Mouse (Mus musculus): ENCODE results near the gene A630095N17Rik.

The A630095N17Rik gene

GRCm38 (mm10) chr1:75244836-75245235 lies 12.9 kb upstream of the A630095N17Rik start:
- in situ Hi-C loops (cut with MboI; ENCODE audit: unreplicated experiment in 2 of 2) = loop anchor here in 1 of 2 experiments (25.0 kb wide), 1 partner anchor 458 kb away; the partner anchor contains the start of gene Wnt10a

DNA sequence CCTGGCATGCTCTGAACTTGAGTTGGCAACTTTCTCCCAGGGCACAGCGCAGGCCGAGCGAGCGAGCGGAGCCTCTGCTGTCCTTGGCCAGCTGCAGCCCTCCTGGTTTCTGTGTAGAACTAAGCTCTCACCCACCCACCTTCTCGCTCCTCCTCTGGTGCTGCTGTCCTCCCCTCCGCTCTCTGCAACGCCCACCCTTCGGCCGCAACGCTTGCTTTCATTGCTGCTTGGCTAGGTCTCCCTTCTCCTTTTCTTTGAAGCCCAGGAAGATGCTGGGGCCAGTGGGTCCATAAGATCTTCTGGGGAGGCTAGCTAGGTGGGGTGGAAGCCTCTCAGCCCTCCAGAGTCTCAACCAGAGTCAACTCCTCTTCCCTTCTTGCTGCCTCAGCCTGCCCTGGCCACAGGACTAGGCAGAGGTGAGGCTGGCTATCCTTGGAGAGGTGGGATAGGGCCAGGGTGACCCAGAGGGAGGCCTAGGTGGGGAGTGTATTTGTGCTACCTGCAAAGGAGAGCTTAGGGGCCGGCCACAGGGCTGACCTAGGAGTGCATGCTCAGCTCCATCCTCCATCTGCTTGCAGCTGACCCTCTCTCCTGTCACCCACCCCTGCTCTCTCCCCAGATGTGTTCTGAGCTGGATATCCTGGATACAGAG lies 12.4 kb upstream of the A630095N17Rik start:
- in situ Hi-C loops (cut with MboI; ENCODE audit: unreplicated experiment in 2 of 2) = loop anchor here in 1 of 2 experiments (25.0 kb wide), 1 partner anchor 457 kb away; the partner anchor contains the start of gene Wnt10a

DNA sequence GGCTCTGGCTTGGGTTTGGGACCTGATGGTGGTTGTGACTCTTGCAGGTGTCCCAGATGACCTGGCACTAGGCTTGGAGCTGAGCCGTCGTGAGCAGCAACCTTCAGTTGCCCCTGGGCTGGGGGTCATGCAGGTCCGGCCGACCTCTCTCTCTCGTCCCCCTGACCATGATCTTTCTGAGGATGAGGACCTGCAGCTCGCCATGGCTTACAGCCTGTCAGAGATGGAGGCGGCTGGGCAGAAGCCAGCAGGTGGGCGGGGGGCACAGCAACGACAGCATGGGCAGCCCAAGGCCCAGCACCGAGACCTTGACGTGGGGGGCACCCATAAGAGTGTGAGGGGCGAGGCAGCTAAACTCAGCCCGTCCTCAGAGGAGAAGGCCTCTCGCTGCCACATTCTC lies 11.5 kb upstream of the A630095N17Rik start:
- in situ Hi-C loops (cut with MboI; ENCODE audit: unreplicated experiment in 2 of 2) = loop anchor here in 1 of 2 experiments (25.0 kb wide), 1 partner anchor 456 kb away; the partner anchor contains the start of gene Wnt10a

GRCm38 (mm10) chr1:75239591-75239990 lies 7.7 kb upstream of the A630095N17Rik start:
- in situ Hi-C loops (cut with MboI; ENCODE audit: unreplicated experiment in 2 of 2) = loop anchor here in 1 of 2 experiments (25.0 kb wide), 1 partner anchor 452 kb away; the partner anchor contains the start of gene Wnt10a

- in situ Hi-C loops (cut with MboI; ENCODE audit: unreplicated experiment in 2 of 2) = loop anchor here in 1 of 2 experiments (25.0 kb wide), 1 partner anchor 449 kb away; the partner anchor contains the start of gene Wnt10a
Observed at GRCm38 (mm10) chr1:75236117-75237050, 4.5 kb upstream of the A630095N17Rik start, which contains the start of gene Dnajb2. Gene Dnajb2 (plus strand): TSS chr1:75236406.

- in situ Hi-C loops (cut with MboI; ENCODE audit: unreplicated experiment in 2 of 2) = loop anchor here in 1 of 2 experiments (25.0 kb wide), 1 partner anchor 447 kb away; the partner anchor contains the start of gene Wnt10a
Observed at GRCm38 (mm10) chr1:75234606-75235005, 2.7 kb upstream of the A630095N17Rik start.

DNA sequence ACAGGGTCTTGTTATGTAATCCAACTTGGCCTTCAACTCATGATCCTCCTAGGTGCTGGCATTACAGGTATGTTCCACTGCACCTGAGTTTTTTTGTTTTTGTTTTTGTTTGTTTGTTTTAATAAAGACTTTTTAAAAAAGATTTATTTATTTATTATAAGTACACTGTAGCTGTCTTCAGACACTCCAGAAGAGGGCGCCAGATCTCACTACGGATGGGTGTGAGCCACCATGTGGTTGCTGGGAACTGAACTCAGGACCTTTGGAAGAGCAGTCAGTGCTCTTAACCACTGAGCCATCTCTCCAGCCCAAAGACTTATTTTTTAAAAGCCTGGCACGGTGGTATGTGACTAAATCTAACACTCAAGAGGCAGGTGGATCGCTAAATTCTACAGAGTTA lies 587 bp upstream of the A630095N17Rik start:
- in situ Hi-C loops (cut with MboI; ENCODE audit: unreplicated experiment in 2 of 2) = loop anchor here in 1 of 2 experiments (25.0 kb wide), 1 partner anchor 445 kb away; the partner anchor contains the start of gene Wnt10a

- in situ Hi-C loops (cut with MboI; ENCODE audit: unreplicated experiment in 2 of 2) = loop anchor here in 1 of 2 experiments (25.0 kb wide), 1 partner anchor 444 kb away; the partner anchor contains the start of gene Wnt10a
Observed at GRCm38 (mm10) chr1:75231224-75231623, 678 bp downstream of the A630095N17Rik start.

- in situ Hi-C loops (cut with MboI; ENCODE audit: unreplicated experiment in 2 of 2) = loop anchor here in 1 of 2 experiments (25.0 kb wide), 1 partner anchor 443 kb away; the partner anchor contains the start of gene Wnt10a
Observed at GRCm38 (mm10) chr1:75230335-75230994, 1.4 kb downstream of the A630095N17Rik start.

DNA sequence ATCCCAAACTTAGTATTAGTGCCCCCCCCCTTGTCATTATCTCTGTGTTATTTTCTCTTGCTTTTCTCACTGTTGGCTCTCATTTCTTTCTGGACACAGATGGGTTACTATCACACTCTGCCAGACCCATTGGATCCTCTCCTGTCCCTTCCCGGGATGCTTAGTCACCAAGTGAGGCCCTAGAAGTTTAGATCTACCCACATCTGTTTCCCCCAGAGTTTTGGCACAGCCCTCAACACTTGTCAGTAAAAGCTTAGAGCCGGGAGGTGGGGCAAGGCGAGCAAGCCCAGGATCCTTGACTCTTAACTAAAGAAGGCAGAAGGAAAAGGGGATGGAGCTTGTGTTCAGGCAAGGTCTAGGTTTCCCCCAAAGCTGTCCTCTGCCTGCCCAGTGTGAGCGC lies 2.7 kb downstream of the A630095N17Rik start:
- in situ Hi-C loops (cut with MboI; ENCODE audit: unreplicated experiment in 2 of 2) = loop anchor here in 1 of 2 experiments (25.0 kb wide), 1 partner anchor 442 kb away; the partner anchor contains the start of gene Wnt10a

GRCm38 (mm10) chr1:75227653-75228052 lies 4.2 kb downstream of the A630095N17Rik start:
- in situ Hi-C loops (cut with MboI; ENCODE audit: unreplicated experiment in 2 of 2) = loop anchor here in 1 of 2 experiments (25.0 kb wide), 1 partner anchor 440 kb away; the partner anchor contains the start of gene Wnt10a

GRCm38 (mm10) chr1:75226138-75226537 lies 5.8 kb downstream of the A630095N17Rik start:
- in situ Hi-C loops (cut with MboI; ENCODE audit: unreplicated experiment in 2 of 2) = loop anchor here in 1 of 2 experiments (25.0 kb wide), 1 partner anchor 439 kb away; the partner anchor contains the start of gene Wnt10a

DNA sequence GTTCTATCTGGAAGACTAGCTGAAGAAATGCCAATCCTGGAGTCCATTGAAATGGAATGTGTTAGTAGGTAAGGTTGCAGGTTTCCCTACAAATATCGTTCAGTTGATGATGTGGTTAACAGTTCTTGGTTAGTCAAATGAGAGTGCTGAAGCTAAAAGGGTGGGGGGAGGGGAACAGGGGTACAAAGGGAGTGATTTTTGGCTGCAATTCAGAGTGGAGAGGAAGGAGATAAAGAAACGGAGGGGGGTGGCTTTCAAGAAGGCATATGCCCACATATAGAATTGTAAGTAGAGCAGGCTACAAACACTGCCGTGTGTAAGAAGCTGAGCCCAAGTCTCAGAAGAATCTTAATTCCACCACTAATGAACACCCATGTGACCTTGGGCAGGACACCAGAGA lies 6.4 kb downstream of the A630095N17Rik start:
- in situ Hi-C loops (cut with MboI; ENCODE audit: unreplicated experiment in 2 of 2) = loop anchor here in 1 of 2 experiments (25.0 kb wide), 1 partner anchor 438 kb away; the partner anchor contains the start of gene Wnt10a

GRCm38 (mm10) chr1:75223532-75223931 lies 8.4 kb downstream of the A630095N17Rik start:
- in situ Hi-C loops (cut with MboI; ENCODE audit: unreplicated experiment in 2 of 2) = no loop called here

- in situ Hi-C loops (cut with MboI; ENCODE audit: unreplicated experiment in 2 of 2) = no loop called here
Observed at GRCm38 (mm10) chr1:75222926-75223325, 9.0 kb downstream of the A630095N17Rik start.

GRCm38 (mm10) chr1:75221538-75221937 lies 10.4 kb downstream of the A630095N17Rik start:
- in situ Hi-C loops (cut with MboI; ENCODE audit: unreplicated experiment in 2 of 2) = no loop called here

DNA sequence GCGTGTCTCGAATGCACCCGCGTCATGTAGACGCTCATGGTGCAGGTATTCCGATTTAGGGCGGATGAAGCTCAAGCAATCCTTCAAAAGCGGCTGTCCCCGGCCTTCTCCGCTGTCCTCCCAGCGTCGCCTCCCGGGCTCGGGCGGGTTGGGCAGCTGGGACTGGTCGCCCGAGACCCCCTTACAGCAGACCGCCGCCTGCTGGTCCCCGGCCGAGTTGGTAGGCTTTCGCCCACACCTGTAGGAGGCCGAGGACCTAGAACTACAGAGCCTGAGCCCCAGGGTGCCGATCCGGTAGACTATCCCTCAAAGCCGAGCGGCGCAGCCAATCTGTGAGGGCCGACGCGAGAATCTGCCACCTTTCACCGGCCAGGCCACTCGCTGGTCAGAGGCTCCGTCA lies 12.4 kb downstream of the A630095N17Rik start, which contains the start of gene Tuba4a:
Tuba4a (minus strand) TSS at position 335 of the 400 bp plus-strand sequence.
- in situ Hi-C loops (cut with MboI; ENCODE audit: unreplicated experiment in 2 of 2) = no loop called here

DNA sequence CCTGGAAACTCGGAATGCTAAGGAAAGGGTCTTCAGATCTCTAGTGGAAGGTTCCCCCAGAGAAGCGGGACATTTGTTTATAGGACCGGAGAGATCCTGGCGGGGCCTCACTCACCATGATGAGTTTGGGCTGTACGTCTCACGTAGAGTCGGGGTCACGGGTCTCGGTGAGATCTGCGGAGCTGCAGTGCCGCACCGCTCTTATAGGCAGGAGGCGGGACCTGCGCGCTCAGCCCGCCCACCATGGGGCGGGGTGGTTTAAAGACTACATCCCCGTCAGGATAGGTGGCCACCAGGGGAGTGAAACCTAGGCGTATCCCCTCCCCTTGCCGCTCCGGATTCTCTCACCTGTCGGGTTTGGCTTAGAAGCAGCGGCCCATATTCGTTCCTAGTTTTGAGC lies 12.8 kb downstream of the A630095N17Rik start:
- in situ Hi-C loops (cut with MboI; ENCODE audit: unreplicated experiment in 2 of 2) = no loop called here

DNA sequence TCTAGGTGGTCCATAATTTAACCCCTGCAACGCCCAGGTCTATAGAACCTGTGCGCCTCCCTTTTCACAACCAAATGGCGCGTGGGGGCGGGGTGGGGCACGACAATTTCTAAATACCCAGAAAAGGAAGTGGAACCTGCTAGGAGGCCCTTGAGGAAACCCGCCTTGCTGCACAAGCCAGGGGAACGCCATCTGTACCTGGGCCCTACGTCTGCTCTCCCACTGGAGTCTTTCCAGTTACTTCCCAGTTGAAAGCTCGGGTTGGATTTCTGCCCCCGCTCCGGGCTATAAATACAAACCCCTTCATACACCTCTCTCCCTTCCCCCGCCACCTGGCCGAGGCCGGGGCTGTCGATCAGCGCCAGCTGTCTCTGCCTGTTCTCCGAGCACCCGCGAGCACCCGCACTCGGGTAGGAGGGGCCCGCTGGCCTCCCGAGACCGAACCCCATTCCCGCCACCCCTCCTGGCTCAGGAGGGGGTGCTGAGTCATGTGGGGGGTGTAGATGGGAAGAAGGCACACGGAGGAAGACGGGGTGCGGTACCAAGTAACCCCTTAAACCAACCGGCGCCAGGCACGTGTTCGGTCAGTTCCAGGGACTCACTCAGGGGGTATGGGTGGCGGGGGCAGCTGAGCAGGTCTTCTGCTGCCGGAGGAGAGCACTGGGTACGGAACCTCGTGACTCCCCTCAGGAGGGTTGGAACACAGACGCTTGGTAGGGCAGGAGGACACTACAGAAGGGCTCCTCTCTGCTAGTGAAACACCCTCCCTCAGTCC lies 13.5 kb downstream of the A630095N17Rik start:
- in situ Hi-C loops (cut with MboI; ENCODE audit: unreplicated experiment in 2 of 2) = no loop called here

All from v-Abl transformed pro-B cells (cell line).